Mouse (Mus musculus) brown adipose tissue, adult 24 weeks (tissue): ENCODE data around the gene Btbd35f30. TPM values are rescaled to one million over a fixed set of nuclear protein-coding genes. Genes with fewer than 3 reads are reported as not detected.
"Not testable (repeated sequence)": the region's sequence is repeated elsewhere in the genome, so short reads cannot be mapped to it uniquely, and the experiment has no call there.

Experiments used
- H3K27ac ChIP-seq: fragments of 200-500 bp; replicated peaks from 2 replicates; pipeline ENCODE4 v1.5.1; 2012; ENCODE audit warnings: low read depth, mild to moderate bottlenecking, low read length
- H3K4me1 ChIP-seq: fragments of 200-500 bp; 2 replicates; pipeline ENCODE4 v1.6.1; 2012; ENCODE audit warnings: low read length, mixed read lengths; ENCODE audit not compliant: control insufficient read depth, insufficient read depth, insufficient read length
- H3K4me3 ChIP-seq: fragments of 200-500 bp; 2 replicates; pipeline ENCODE4 v1.5.1; 2012; ENCODE audit warnings: low read depth, mild to moderate bottlenecking, low read length, moderate library complexity; ENCODE audit not compliant: insufficient read depth
- polyA plus RNA-seq: library from polyadenylated mRNA; stranded (reverse); fragments of >200 nt; gene quantifications from 2 replicates; pipeline ENCODE4 v1.2.4, GENCODE M21; 2012; ENCODE audit not compliant: missing spikeins, insufficient read depth, insufficient read length

The Btbd35f30 gene
- polyA plus RNA-seq: not detected in 2 replicates

DNA sequence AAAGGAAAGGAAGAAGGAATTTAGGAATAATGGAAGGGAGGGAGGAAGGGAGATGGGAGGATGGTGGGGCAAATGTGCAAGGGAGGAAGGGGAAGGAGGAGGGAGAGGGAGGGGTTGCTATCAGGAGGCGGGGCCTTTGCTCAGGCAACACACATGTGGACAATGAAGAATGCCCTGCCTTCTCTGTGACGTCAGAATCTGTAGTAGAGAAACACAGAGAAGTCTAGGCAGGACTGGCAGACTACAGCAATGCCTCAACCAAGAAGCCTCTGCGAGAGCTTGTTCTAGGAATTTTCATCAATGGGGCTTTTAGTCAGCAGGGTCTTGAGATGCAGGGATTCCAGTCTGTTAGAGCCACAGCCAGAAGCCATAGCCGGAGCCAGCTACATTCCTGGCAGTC is at the start of gene Btbd35f30:
Gene Btbd35f30, plus strand, starts transcription at position 301 of the 400 bp plus-strand sequence.
- H3K27ac ChIP-seq, H3K4me3 ChIP-seq, H3K4me1 ChIP-seq: not testable (repeated sequence)

DNA sequence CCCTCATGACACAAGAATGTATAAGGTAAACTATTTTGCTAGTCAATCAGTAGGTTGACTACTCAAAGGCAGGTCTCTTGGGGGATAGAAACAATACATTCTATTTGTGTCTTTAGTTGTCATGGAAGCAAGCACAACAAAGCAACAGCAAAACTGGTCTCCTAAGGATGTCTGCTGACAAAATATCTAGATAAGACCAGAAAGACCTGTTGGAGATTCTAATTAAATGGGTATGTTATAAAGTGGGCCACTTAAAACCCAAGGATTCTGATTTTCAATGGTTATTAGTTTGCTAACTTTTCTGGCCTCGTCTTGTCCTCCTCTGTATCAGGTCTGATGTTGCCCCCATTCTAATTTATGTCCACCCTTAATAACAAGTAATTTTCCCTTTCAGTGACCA is 47.0 kb downstream of the Btbd35f30 start, which contains the start of gene Gm21789:
Gene Gm21789, plus strand, starts transcription at position 301 of the 400 bp plus-strand sequence.
- not testable (repeated sequence) for H3K4me3 ChIP-seq, H3K27ac ChIP-seq, H3K4me1 ChIP-seq

Other genes with a start within 250 kb of the Btbd35f30 start
- gene Gm5926, start 243.9 kb upstream of the Btbd35f30 start, polyA plus RNA-seq: not detected in 2 replicates
- not detected in 2 replicates for gene Btbd35f21, start 168.5 kb upstream of the Btbd35f30 start, polyA plus RNA-seq
- gene Gm21789, start 47.1 kb downstream of the Btbd35f30 start, polyA plus RNA-seq: not detected in 2 replicates
- not detected in 2 replicates for gene Btbd35f5, start 79.3 kb downstream of the Btbd35f30 start, polyA plus RNA-seq